Mouse (Mus musculus): ENCODE data around the gene Nol3. TPM values are rescaled to one million over a fixed set of nuclear protein-coding genes. Genes with fewer than 3 reads are reported as not detected.
"Not testable (repeated sequence)": the region's sequence is repeated elsewhere in the genome, so short reads cannot be mapped to it uniquely, and the experiment has no call there.

Gene Nol3
- 0.94 and 1.4 TPM in 2 replicates for polyA plus RNA-seq (2011; ENCODE audit: insufficient read depth, insufficient read length, low read depth, missing spikeins)

DNA sequence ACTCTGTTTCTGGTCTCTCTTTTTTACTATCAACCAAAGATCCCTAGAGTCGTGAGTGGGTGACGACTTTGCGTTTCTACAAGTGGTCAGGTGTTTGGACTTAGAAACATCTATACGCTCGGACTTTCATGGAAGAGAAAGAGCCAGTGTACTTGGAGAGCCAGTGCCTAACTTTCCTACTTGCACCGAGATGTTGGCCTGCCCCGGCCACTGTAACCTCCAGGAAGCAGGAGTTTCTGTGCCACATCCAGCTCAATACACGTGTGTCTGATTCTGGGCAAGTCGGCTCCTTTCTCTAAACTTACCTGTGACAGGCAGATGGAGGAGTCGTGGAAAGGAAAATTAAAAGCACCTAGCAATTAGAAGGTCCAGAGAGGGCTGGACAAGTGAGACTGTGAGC, at the start of gene Nol3:
TSS of gene Nol3 (plus strand) at position 301 of the 400 bp plus-strand sequence.
- Histone ChIP-seq H3K4me1 (ENCODE audit: control insufficient read depth, insufficient read depth, low read length) (peaks cover 2% of the 10 kb centered on the region), H3K27ac (ENCODE audit: insufficient read depth, low read length) (no peak within 1 kb of the TSS), H3K4me3 (ENCODE audit: low read depth, low read length) (peak within 1 kb of the TSS; percentile 31), H3K27me3 (ENCODE audit: control insufficient read depth, insufficient read depth, low read length, poor library complexity, severe bottlenecking) (peaks cover 10% of the 10 kb centered on the region), H3K9ac (ENCODE audit: low read depth, poor library complexity, severe bottlenecking) (peak within 1 kb of the TSS; percentile 9; the same call in 1 of the 2 replicates), H3K36me3 (ENCODE audit: control insufficient read depth, insufficient read depth, low read length, poor library complexity, severe bottlenecking) (no peaks in the 10 kb centered on the region), H3K9me3 (replicated peaks; ENCODE audit: control insufficient read depth, insufficient read depth, low read length, poor library complexity, severe bottlenecking) (no peaks in the 10 kb centered on the region)
- no peak for TF ChIP-seq CTCF (IDR thresholded peaks at IDR 0.05; ENCODE audit: low read depth, low read length)
- TF ChIP-seq POLR2A (IDR thresholded peaks at IDR 0.05; ENCODE audit: insufficient read depth, low read length) = no peak
- no peak for TF ChIP-seq EP300 (IDR thresholded peaks at IDR 0.05; ENCODE audit: insufficient read depth, low read depth, low read length)

DNA sequence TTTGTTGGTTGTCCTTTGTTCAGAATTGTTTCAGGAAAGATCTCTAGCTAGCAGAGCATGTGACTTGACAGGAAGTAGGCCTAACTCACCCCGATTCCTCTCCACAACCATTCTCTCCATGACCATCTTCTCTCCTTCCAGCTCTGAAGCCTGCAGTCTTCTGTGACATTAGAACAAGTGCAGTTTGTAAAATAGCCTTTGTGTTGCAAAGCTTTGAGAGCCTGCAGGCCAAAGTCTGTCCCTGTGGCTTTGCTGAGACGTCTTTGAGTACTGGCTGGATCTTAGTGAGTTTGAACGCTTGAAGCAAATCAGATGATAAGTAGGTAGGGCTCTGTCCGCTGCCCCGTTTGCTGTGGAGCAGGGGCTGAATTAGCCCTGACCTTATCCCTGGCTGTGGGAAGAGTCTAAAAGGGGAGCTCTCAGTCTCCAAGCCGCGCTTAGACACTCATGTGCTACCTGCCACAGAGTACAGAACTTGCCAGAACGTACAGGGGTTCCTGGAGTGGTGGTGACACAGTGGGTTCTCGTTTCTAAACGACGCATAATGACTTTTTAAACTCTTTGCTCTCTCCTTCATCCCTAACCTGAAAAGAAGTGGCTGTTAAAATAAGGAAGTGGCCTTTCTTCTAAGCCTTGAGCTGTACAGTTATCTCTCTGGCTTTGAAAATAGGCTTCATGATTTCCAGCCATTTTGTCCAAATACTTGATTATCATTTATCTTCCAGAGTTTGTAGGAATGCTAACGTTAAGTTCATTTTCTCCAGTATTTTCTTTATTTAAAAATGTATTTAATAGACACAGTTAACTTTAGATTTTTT, 44.2 kb upstream of the Nol3 start:
- no peaks in the 10 kb centered on the region for H3K27me3 ChIP-seq (ENCODE audit: control insufficient read depth, insufficient read depth, low read length, poor library complexity, severe bottlenecking)
- no peak overlapping the region for H3K4me3 ChIP-seq (ENCODE audit: low read depth, low read length)
- peak overlapping the region; percentile 98 for H3K27ac ChIP-seq (ENCODE audit: insufficient read depth, low read length)
- TF ChIP-seq POLR2A (IDR thresholded peaks at IDR 0.05; ENCODE audit: insufficient read depth, low read length) (no peak), EP300 (IDR thresholded peaks at IDR 0.05; ENCODE audit: insufficient read depth, low read depth, low read length) (0 out of 2 replicates have a peak, but pooled peaks have one; percentile 5)
- H3K9me3 ChIP-seq (replicated peaks; ENCODE audit: control insufficient read depth, insufficient read depth, low read length, poor library complexity, severe bottlenecking) = no peaks in the 10 kb centered on the region
- peak overlapping the region; percentile 75; the same call in 1 of the 2 replicates for H3K9ac ChIP-seq (ENCODE audit: low read depth, poor library complexity, severe bottlenecking)
- H3K4me1 ChIP-seq (ENCODE audit: control insufficient read depth, insufficient read depth, low read length) = peaks cover 9% of the 10 kb centered on the region
- peaks cover 38% of the 10 kb centered on the region for H3K36me3 ChIP-seq (ENCODE audit: control insufficient read depth, insufficient read depth, low read length, poor library complexity, severe bottlenecking)

DNA sequence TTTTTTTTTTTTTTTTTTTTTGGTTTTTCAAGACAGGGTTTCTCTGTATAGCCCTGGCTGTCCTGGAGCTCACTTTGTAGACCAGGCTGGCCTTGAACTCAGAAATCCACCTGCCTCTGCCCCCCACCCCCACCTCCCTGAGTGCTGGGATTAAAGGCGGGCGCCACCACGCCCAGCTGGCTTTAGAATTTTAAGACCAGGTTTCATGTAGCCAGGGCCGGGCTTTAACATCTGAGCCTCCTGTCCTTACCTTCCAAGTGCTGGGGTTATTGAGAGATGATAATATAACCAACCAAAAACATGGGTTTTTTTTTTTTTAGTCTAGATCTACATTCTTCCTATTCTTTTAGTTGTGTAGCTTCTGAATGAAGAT, 43.6 kb upstream of the Nol3 start:
- 0 out of 2 replicates have a peak, but pooled peaks have one; percentile 22 for TF ChIP-seq EP300 (IDR thresholded peaks at IDR 0.05; ENCODE audit: insufficient read depth, low read depth, low read length)

DNA sequence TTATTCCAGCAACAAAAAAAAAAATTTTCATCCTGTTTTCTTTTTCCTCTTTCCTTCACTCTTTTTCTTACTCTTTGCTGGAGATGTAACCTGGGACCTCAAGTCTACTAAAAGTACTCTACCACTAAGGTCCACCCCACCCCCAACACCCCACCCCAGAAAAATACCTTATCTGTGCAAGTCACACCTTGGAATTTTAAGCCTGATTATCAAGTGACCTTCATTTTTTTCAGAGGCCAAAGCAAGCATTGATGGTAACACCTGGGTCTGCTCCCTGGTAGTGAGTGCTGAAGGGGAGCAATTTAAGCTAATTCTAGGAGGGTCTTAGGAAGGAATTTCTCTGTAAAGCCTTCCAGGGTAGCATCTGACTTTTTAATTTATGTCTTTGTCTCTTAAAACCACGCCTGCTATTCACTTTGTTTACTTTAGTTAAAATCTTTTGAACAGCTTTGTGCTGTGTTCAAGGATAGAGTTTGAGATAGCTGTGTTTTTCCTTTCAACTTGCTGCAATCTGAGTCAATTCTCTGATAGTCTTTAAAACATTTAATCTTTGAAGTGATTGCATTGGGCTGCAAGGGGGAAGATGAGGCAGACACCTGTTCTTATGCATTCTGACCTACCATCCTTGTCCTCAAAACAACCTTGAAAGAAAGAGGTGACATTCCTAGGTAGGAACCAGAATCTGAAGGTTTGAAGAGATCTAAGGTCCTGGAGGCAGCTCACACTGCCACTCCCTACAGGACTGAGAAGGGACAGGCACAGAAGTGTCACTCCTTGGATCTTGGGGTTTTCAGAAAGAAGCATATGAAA, 42.6 kb upstream of the Nol3 start:
- peaks cover 42% of the 10 kb centered on the region for H3K36me3 ChIP-seq (ENCODE audit: control insufficient read depth, insufficient read depth, low read length, poor library complexity, severe bottlenecking)
- H3K27me3 ChIP-seq (ENCODE audit: control insufficient read depth, insufficient read depth, low read length, poor library complexity, severe bottlenecking) = no peaks in the 10 kb centered on the region
- TF ChIP-seq POLR2A (IDR thresholded peaks at IDR 0.05; ENCODE audit: insufficient read depth, low read length) (no peak), EP300 (IDR thresholded peaks at IDR 0.05; ENCODE audit: insufficient read depth, low read depth, low read length) (0 out of 2 replicates have a peak, but pooled peaks have one; percentile 22)
- H3K9me3 ChIP-seq (replicated peaks; ENCODE audit: control insufficient read depth, insufficient read depth, low read length, poor library complexity, severe bottlenecking) = no peaks in the 10 kb centered on the region
- H3K27ac ChIP-seq (ENCODE audit: insufficient read depth, low read length) = peak overlapping the region; percentile 98
- no peak overlapping the region for H3K4me3 ChIP-seq (ENCODE audit: low read depth, low read length)
- peaks cover 11% of the 10 kb centered on the region for H3K4me1 ChIP-seq (ENCODE audit: control insufficient read depth, insufficient read depth, low read length)
- H3K9ac ChIP-seq (ENCODE audit: low read depth, poor library complexity, severe bottlenecking) = peak overlapping the region; percentile 59; the same call in 1 of the 2 replicates

More for the DNA sequence above, 43.6 kb upstream of the Nol3 start:
- not testable (repeated sequence) for H3K4me1 ChIP-seq (ENCODE audit: control insufficient read depth, insufficient read depth, low read length); H3K27ac ChIP-seq (ENCODE audit: insufficient read depth, low read length); H3K27me3 ChIP-seq (ENCODE audit: control insufficient read depth, insufficient read depth, low read length, poor library complexity, severe bottlenecking); H3K9me3 ChIP-seq (replicated peaks; ENCODE audit: control insufficient read depth, insufficient read depth, low read length, poor library complexity, severe bottlenecking); H3K4me3 ChIP-seq (ENCODE audit: low read depth, low read length)
- Histone ChIP-seq H3K36me3 (ENCODE audit: control insufficient read depth, insufficient read depth, low read length, poor library complexity, severe bottlenecking) (peaks cover 39% of the 10 kb centered on the region), H3K9ac (ENCODE audit: low read depth, poor library complexity, severe bottlenecking) (peak overlapping the region; percentile 59; the same call in 1 of the 2 replicates)

DNA sequence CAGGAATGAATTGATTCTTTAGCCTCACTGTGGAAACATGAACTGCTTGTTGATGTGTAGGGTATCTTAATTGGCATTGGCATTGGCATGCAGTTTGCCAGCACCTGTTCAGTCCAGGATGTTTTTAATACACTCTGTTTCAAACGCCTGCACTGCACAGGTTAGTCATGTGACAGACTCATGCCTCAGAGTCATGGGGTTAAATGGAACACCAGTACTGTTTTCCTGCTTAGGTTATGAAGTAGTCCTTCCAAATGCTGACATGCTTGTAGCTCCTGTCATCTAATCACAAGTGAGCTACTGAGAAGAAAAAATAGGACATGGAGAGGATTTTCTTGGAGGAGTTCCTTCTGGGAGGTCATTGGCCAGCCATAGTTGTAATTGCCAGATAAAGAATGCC, 40.7 kb upstream of the Nol3 start:
- Histone ChIP-seq H3K36me3 (ENCODE audit: control insufficient read depth, insufficient read depth, low read length, poor library complexity, severe bottlenecking) (peaks cover 56% of the 10 kb centered on the region), H3K27ac (ENCODE audit: insufficient read depth, low read length) (no peak overlapping the region), H3K27me3 (ENCODE audit: control insufficient read depth, insufficient read depth, low read length, poor library complexity, severe bottlenecking) (no peaks in the 10 kb centered on the region)

More for the DNA sequence above, 40.7 kb upstream of the Nol3 start:
- H3K9me3 ChIP-seq (replicated peaks; ENCODE audit: control insufficient read depth, insufficient read depth, low read length, poor library complexity, severe bottlenecking) = no peaks in the 10 kb centered on the region
- no peak overlapping the region for H3K9ac ChIP-seq (ENCODE audit: low read depth, poor library complexity, severe bottlenecking)
- H3K4me3 ChIP-seq (ENCODE audit: low read depth, low read length) = no peak overlapping the region
- peaks cover 11% of the 10 kb centered on the region for H3K4me1 ChIP-seq (ENCODE audit: control insufficient read depth, insufficient read depth, low read length)
- no peak for TF ChIP-seq POLR2A (IDR thresholded peaks at IDR 0.05; ENCODE audit: insufficient read depth, low read length)
- no peak for TF ChIP-seq CTCF (IDR thresholded peaks at IDR 0.05; ENCODE audit: low read depth, low read length)
- TF ChIP-seq EP300 (IDR thresholded peaks at IDR 0.05; ENCODE audit: insufficient read depth, low read depth, low read length) = no peak

All from ES-Bruce4 (cell line).